Mouse (Mus musculus) hindbrain, embryonic 15.5 days (tissue): ENCODE data around the gene Rfc1. TPM values are rescaled to one million over a fixed set of nuclear protein-coding genes. Genes with fewer than 3 reads are reported as not detected.
"Not testable (repeated sequence)": the region's sequence is repeated elsewhere in the genome, so short reads cannot be mapped to it uniquely, and the experiment has no call there.

ENCODE experiments used
- ATAC-seq: fragments of 200-750 bp; cut with Nextera tagmentation; 2 replicates; pipeline ENCODE4 v1.8.0; 2017; ENCODE audit warnings: low read depth, moderate number of reproducible peaks, moderate TSS enrichment; ENCODE audit not compliant: low FRiP score
- H3K27ac ChIP-seq: fragments of 300-500 bp; sonication (generic); replicated peaks from 2 replicates; pipeline ENCODE4 v1.5.1; 2015; ENCODE audit warnings: mild to moderate bottlenecking, inconsistent platforms
- H3K27me3 ChIP-seq: fragments of 300-500 bp; sonication (generic); 2 replicates; pipeline ENCODE4 v1.6.1; 2015; ENCODE audit warnings: control low read depth, inconsistent platforms
- H3K36me3 ChIP-seq: fragments of 300-500 bp; sonication (generic); 2 replicates; pipeline ENCODE4 v1.6.1; 2015; ENCODE audit warnings: control low read depth, inconsistent platforms
- H3K4me1 ChIP-seq: fragments of 300-500 bp; sonication (generic); replicated peaks from 2 replicates; pipeline ENCODE4 v1.6.1; 2015; ENCODE audit warnings: control low read depth, inconsistent platforms
- H3K4me2 ChIP-seq: fragments of 300-500 bp; sonication (generic); 2 replicates; pipeline ENCODE4 v1.6.1; 2015; ENCODE audit warnings: moderate library complexity, mild to moderate bottlenecking, inconsistent platforms
- H3K4me3 ChIP-seq: fragments of 300-500 bp; sonication (generic); 2 replicates; pipeline ENCODE4 v1.5.1; 2015; ENCODE audit warnings: mild to moderate bottlenecking, inconsistent platforms
- H3K9ac ChIP-seq: fragments of 300-500 bp; sonication (generic); 2 replicates; pipeline ENCODE4 v1.6.1; 2015; ENCODE audit warnings: inconsistent platforms
- H3K9me3 ChIP-seq: fragments of 300-500 bp; sonication (generic); 2 replicates; pipeline ENCODE4 v1.6.1; 2016; ENCODE audit warnings: control low read depth, inconsistent platforms
- WGBS: fragments of 180-500 bp; shearing (Covaris S2); methylation state at CpG from one replicate; pipeline ENCODE4 v1.1.7; 2015; 5-methylcytosine and 5-hydroxymethylcytosine counted together
- polyA plus RNA-seq: library from polyadenylated mRNA; unstranded; fragments of >200 nt; fragmentation: Nextera tagmentation; extraction: Ambion mirVana; gene quantifications from 2 replicates; pipeline ENCODE4 v1.2.1, GENCODE M21; 2015

The Rfc1 gene
- polyA plus RNA-seq, 1 experiment from 2014 or later = 29.9 TPM

DNA sequence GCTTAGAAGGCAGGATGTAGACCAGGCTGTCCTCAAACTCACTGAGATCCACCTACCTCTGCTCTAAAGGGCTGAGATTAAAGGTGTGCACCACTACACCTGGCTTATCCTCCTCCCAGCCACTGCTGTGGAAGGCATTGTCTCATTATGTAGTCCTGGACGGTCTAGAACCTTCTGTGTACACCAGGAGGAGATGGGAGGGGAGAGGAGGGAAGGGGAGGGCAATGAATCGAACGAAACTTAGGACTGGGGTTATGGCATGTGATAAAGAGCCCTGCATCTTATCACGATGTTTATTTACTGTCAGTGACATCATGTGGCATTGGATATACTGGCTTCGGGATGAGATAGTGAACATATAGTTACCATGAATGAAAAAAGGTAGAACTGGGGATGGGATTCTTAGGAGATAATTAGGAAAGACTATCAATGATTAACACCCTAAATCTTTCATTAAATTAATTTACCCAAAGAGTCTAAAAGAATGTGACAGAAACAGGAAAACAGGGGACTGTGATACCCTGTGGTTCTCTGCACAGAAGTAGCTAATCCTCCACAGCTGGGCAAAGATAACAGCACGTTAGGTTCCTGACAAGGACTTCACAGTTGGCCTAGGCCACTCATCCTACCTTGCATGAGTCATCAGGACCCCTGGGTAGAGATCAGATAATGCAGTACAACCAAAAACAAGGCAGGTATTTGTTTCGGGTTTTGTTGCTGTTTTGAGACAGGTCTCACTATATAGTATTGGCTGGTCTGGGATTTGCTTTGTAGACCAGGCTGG lies 37.1 kb downstream of the Rfc1 start:
- Histone ChIP-seq H3K4me1 (no peaks in the 10 kb centered on the region), H3K36me3 (peaks cover 8% of the 10 kb centered on the region), H3K27me3 (no peaks in the 10 kb centered on the region), H3K4me3 (no peak overlapping the region), H3K9me3 (no peaks in the 10 kb centered on the region), H3K4me2 (no peak overlapping the region), H3K27ac (no peak overlapping the region), H3K9ac (no peak overlapping the region)
- no peak for ATAC-seq
- 92% methylated on average over 7 of the region's 7 CpGs for WGBS

DNA sequence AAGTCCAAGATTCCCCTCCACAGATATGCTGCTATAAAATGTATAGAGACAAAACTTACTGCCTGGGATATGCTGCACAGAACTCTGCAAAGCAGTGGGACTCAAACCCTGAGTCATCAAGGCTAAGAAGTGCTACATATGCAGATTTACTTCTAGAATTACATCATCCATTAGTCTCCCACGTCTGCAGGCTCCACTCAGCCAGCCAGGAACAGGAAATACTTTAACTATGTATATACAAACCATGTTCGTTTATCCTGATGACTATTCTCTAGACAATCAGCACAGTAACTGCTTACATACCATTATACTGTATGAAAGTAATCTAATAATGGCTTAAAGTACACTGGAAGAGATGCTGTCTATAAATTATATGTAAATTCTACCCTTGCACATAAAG lies 41.2 kb downstream of the Rfc1 start:
- Histone ChIP-seq H3K27ac (no peak overlapping the region), H3K9ac (no peak overlapping the region), H3K4me2 (no peak overlapping the region), H3K4me3 (no peak overlapping the region), H3K36me3 (peaks cover 16% of the 10 kb centered on the region), H3K9me3 (no peaks in the 10 kb centered on the region), H3K4me1 (no peaks in the 10 kb centered on the region), H3K27me3 (no peaks in the 10 kb centered on the region)
- ATAC-seq = no peak
- WGBS = 70% methylated on average over 2 of the region's 2 CpGs

DNA sequence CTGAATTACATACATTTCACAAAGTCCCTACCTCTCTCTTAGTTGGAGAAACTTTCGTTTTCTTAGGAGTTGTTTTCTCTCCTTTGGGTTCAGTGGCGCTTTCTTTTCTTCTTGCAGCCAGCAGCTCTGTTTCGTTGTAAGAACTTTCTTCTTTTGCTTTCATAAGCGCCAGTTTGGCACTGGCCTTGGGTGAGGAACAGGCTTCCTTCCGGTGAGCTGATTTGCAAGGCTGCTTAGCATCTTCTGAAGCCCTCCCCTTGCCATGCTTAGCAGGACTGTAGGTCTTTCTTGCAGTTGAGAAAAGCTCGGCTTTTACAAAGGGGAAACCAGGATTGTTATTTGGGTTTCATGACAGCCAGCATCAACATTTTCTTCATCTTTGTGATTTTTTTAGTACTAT lies 41.8 kb downstream of the Rfc1 start:
- H3K4me1 ChIP-seq = no peaks in the 10 kb centered on the region
- H3K36me3 ChIP-seq = peaks cover 17% of the 10 kb centered on the region
- H3K27me3 ChIP-seq = no peaks in the 10 kb centered on the region
- H3K4me2 ChIP-seq = no peak overlapping the region
- H3K9me3 ChIP-seq = no peaks in the 10 kb centered on the region
- no peak overlapping the region for H3K27ac ChIP-seq
- H3K4me3 ChIP-seq = no peak overlapping the region
- H3K9ac ChIP-seq = no peak overlapping the region
- WGBS = 94% methylated on average over 6 of the region's 6 CpGs
- no peak for ATAC-seq

DNA sequence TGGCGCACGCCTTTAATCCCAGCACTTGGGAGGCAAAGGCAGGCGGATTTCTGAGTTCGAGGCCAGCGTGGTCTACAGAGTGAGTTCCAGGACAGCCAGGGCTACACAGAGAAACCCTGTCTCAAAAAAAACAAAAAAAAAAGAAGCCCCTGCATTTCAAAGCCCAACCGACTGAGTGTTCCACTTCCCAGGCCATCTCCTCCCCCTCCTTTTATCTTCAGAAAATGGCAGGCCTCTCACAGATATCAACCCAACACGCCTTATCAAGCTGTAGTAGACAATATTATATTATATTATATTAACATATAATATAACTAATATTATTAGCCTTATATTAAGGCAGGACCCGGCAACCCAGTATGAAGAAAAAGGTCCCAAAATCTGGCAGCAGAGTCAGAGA lies 46.5 kb downstream of the Rfc1 start:
- H3K4me1 ChIP-seq, H3K27me3 ChIP-seq, H3K9ac ChIP-seq, H3K9me3 ChIP-seq, H3K4me2 ChIP-seq, H3K27ac ChIP-seq, ATAC-seq, H3K4me3 ChIP-seq: not testable (repeated sequence)
- H3K36me3 ChIP-seq = peaks cover 25% of the 10 kb centered on the region
- 90% methylated on average over 8 of the region's 8 CpGs for WGBS

DNA sequence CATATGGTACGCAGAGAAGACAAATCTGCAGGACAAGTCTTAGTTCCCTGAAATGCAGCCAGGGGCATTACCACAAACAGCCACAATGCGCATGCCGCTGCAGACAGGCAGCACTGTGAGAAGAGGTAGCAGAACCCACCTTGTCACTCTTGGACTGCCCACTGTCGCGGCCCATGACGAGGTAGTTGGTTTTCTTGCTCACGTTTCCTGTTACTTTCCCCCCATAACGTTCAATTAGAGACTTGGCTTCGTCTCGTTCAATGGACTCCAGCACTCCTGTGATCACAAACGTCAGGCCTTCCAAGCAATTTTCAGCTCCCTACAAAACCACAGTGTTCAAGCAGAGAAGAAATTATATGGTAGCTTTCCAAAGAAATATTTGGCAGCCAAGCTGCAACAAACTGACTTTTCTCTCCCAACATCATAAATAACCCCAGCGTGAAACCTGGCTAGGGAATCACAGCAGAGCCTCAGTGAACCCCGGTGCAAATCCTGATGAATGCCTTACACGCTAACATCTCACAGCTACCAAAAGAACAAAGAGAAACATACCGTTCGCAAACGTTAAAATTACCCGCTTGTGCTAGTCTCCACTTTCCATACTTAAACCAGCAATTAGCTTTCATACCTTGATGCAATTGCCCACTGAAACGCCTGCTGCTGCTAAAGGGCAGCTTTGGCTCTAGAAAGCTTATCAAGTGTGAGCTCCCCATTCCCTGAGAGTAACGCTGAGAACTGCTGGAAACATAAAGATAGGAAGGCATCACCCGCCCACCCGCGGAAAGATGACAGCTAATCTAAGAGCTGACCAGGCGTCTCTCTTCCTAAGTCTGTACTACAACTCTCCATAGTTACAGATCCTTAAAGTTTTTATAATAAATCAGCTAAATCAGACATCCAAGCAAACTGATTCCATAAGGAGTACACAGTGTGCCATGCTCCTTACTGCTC lies 47.4 kb downstream of the Rfc1 start:
- no peaks in the 10 kb centered on the region for H3K4me1 ChIP-seq
- no peaks in the 10 kb centered on the region for H3K27me3 ChIP-seq
- H3K4me2 ChIP-seq = no peak overlapping the region
- H3K9me3 ChIP-seq = no peaks in the 10 kb centered on the region
- no peak overlapping the region for H3K9ac ChIP-seq
- no peak for ATAC-seq
- H3K36me3 ChIP-seq = peaks cover 25% of the 10 kb centered on the region
- H3K27ac ChIP-seq = no peak overlapping the region
- no peak overlapping the region for H3K4me3 ChIP-seq
- 87% methylated on average over 24 of the region's 24 CpGs for WGBS

DNA sequence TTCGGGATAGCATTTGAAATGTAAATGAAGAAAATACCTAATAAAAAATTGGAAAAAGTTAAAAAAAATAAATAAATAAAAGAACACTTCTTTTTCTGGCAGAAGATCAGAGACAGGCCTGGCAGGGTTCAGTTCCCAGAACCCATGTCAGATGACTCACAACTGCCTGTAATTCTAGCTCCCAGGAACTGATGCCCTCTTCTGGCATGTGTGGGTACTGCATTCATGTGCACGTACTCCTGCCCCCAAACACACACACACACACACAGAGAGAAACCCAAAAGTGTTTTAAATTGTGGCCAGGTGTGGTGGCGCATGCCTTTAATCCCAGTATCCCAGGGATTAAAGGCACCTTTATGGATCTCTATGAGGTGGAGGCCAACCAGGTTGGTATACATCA lies 51.3 kb downstream of the Rfc1 start:
- Histone ChIP-seq H3K4me3 (no peak overlapping the region), H3K27me3 (no peaks in the 10 kb centered on the region), H3K4me2 (no peak overlapping the region), H3K4me1 (0 out of 2 replicates have a peak, but pooled peaks cover under 1% of the 10 kb centered on the region), H3K9ac (no peak overlapping the region), H3K9me3 (no peaks in the 10 kb centered on the region), H3K27ac (no peak overlapping the region), H3K36me3 (peaks cover 17% of the 10 kb centered on the region)
- no peak for ATAC-seq
- whole genome bisulfite sequencing = 96% methylated on average over 3 of the region's 3 CpGs

DNA sequence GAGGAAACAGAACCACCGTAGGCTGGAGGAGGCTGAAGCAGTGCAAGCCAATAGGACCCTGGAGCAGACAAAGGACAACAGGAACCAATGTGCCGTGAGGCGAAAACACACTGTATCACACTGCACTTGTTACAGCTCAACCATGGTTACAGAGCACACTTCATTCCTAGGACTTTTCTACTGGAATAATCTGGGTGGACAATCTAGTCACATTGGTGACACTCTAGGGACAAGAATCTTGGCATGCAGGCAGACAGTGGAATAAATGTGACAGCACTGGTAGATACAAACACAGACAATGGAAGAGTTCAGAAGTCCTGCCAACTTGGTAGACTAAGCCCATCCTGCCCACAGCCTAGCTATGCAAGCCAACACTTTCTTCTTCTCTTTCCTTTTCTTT lies 54.3 kb downstream of the Rfc1 start:
- WGBS = 91% methylated on average over 3 of the region's 3 CpGs
- Histone ChIP-seq H3K4me1 (0 out of 2 replicates have a peak, but pooled peaks cover 5% of the 10 kb centered on the region), H3K36me3 (peaks cover 11% of the 10 kb centered on the region), H3K9ac (no peak overlapping the region), H3K4me3 (no peak overlapping the region), H3K4me2 (no peak overlapping the region), H3K9me3 (no peaks in the 10 kb centered on the region), H3K27me3 (no peaks in the 10 kb centered on the region), H3K27ac (no peak overlapping the region)
- ATAC-seq = no peak

DNA sequence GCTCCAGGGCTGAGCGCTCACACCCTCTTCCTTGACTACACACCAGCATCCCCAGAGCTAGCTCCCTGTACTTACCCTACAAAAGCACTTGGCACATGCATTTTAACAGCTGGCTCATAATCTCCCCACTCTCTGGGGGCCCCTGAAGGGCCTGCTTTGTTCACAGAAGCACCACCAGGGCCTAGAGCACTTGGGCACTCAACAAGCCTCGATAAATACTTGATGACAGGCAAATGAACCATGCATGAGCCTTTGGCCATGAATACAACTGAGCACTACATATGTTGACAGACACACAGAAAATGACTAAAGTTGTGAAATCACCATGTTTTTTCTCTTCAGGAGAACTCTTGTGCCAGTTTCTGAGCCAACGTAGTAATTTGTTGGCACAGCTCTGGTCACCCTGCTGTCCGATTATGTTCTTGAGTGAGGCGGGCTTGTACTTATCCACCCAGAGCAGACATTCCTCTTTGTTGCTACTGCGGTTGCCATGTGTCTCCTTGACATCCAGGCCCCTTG lies 56.3 kb downstream of the Rfc1 start:
- no peak overlapping the region for H3K9ac ChIP-seq
- H3K4me3 ChIP-seq = no peak overlapping the region
- H3K36me3 ChIP-seq = peaks cover 5% of the 10 kb centered on the region; the same call in 1 of the 2 replicates
- H3K27ac ChIP-seq = peak overlapping the region; percentile 38; the same call in 1 of the 2 replicates
- ATAC-seq = peak; percentile 85
- 73% methylated on average over 6 of the region's 6 CpGs for WGBS
- no peak overlapping the region for H3K4me2 ChIP-seq
- H3K4me1 ChIP-seq = 0 out of 2 replicates have a peak, but pooled peaks cover 5% of the 10 kb centered on the region
- H3K9me3 ChIP-seq = no peaks in the 10 kb centered on the region
- no peaks in the 10 kb centered on the region for H3K27me3 ChIP-seq

DNA sequence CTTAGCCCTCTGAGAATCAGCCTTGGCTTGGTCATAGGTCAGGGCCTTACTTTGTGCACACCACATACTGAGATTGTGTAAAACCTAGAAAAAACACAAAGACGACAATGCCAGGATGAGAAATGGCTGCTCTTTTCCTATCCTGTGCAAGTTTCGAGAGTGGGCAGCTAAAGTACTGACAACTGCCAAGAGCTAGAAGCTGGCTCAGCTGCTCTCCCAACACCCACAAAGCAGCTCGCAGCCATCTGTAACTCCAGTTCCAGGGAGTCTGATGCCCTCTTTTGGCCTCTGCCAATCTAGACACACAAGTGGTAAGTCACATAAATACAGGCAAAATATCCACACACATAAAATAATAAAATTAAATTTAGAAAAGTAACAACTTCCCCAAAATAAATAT lies 61.5 kb downstream of the Rfc1 start:
- Histone ChIP-seq H3K9me3 (no peaks in the 10 kb centered on the region), H3K27me3 (no peaks in the 10 kb centered on the region), H3K9ac (no peak overlapping the region), H3K4me1 (0 out of 2 replicates have a peak, but pooled peaks cover 2% of the 10 kb centered on the region), H3K36me3 (peaks cover 14% of the 10 kb centered on the region; the same call in 1 of the 2 replicates), H3K27ac (no peak overlapping the region), H3K4me2 (no peak overlapping the region), H3K4me3 (no peak overlapping the region)
- WGBS = 85% methylated on average over 3 of the region's 3 CpGs
- no peak for ATAC-seq

DNA sequence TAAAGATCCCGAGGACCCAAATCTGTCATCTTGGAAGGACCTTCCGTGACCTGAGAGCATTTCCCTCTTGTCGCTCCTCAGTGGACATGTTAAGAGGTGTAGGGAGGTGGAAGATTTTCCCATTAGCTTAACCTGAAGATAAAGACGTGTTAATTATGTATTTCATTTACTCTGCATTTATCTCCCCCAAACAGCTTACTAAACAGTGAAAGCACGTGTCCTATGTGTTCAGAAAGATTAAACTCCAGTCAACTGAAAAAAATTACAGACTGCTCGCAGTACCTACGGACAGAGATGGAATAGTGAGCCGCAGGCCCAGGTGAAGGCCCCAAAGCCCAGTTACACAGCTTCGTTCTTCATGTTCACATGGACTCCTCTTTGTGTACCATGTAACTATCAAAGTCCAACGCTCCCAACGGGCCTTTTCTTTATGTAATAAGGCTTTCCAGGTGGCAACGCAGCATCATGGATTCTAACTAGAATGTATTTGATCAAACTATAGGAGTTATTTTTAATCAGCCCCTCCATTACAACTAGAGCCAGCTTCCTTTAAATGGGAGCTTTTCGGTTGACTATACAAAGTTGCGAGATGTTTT lies 77.5 kb downstream of the Rfc1 start:
- Histone ChIP-seq H3K9me3 (no peaks in the 10 kb centered on the region), H3K4me2 (no peak overlapping the region), H3K36me3 (peaks cover 23% of the 10 kb centered on the region), H3K9ac (no peak overlapping the region), H3K4me3 (no peak overlapping the region), H3K4me1 (no peaks in the 10 kb centered on the region), H3K27ac (no peak overlapping the region), H3K27me3 (no peaks in the 10 kb centered on the region)
- WGBS = 88% methylated on average over 14 of the region's 14 CpGs
- no peak for ATAC-seq

DNA sequence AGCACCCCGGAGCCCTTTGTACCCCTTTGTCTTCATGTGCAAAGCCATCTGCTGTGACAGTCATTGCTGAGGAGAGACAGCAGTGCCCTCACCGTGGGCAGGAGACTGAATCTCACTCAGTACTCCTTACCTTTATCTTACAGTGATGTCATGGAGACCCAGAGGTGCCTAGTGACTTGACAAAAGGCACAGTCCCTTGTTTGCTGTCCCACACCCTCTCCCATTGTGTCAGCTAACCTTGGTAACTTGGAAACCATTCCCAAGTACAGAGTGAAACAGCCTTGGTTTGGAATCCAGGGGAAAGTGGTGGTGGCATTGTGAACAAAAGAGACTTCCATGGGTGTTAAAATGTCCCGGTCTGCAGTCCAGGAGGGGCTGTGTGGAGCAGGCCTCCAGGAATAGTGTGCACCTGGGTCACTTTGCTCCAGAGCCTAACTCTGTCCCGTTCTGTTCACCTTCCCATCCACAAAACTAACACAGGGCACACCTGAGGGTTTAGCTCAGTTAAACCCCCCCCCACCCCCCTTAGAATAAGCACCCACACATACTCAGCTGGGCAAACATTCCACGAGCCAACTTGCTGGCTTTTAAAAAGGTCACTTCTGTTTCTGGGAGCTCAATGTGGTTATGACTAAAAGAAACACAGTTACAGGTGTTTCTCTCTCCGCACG lies 85.2 kb downstream of the Rfc1 start:
- H3K9me3 ChIP-seq = no peaks in the 10 kb centered on the region
- ATAC-seq = peak; percentile 42; the same call in 1 of the 2 replicates
- H3K4me1 ChIP-seq = no peaks in the 10 kb centered on the region
- H3K36me3 ChIP-seq = peaks cover 15% of the 10 kb centered on the region
- no peak overlapping the region for H3K4me2 ChIP-seq
- H3K4me3 ChIP-seq = no peak overlapping the region
- no peaks in the 10 kb centered on the region for H3K27me3 ChIP-seq
- 61% methylated on average over 7 of the region's 7 CpGs for WGBS
- no peak overlapping the region for H3K9ac ChIP-seq
- no peak overlapping the region for H3K27ac ChIP-seq
